Mouse (Mus musculus) ES-Bruce4 (cell line): ENCODE measurements around the gene Hecw2.

Experiments used
- CTCF ChIP-seq: IDR thresholded peaks from one replicate; pipeline ENCODE4 v1.8.1; 2011; ENCODE audit warnings: low read depth, low read length
- EP300 ChIP-seq: IDR thresholded peaks from 2 replicates; pipeline ENCODE4 v1.6.1; 2011; ENCODE audit warnings: low read depth, low read length; ENCODE audit not compliant: insufficient read depth
- POLR2A ChIP-seq: IDR thresholded peaks from one replicate; pipeline ENCODE4 v1.8.1; 2011; ENCODE audit warnings: low read length; ENCODE audit not compliant: insufficient read depth

DNA sequence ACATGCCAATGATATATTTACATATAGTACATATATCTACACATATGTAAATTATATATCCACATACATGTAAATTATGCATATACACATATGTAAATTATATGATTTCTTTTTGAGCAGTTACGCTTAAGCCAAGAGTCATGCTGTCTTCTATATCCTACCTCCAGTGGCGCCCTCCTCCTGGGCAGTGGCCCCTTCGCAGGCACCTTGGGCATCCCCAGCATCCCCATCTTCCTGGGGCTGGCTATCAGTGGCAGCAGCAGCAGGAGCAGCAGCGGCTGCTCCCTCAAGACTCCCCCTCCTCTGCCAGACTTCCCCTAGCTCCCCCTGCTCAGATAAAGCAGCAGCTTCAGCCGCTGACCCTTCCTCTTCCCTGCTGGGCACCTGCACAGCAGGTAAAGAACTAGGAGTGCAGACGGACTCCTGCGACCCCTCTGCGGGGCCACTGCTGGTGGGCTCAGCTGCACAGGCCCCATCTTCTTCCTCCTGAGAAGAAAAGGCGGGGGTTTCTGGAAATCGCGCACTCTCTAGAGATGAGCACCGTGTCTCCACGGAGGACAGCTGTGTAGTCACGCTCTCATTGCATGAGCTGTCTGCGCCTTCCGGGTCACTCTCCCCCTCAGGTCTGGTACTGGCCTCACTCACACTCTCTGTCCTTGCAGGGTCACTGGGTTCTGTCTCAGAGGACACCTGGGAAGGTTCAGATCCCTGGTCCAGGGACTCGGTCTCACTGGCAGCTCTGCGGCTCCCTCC is 269.6 kb downstream of the Hecw2 start:
- TF ChIP-seq CTCF (no peak), POLR2A (no peak), EP300 (no peak)
